Mouse (Mus musculus): ENCODE measurements at regions not wholly inside any gene's neighbourhood (a gene's known extent, or its start where the extent isn't known, plus 50 kb on each side); places are given as distances from the start of the nearest gene placed in this dataset.

DNA sequence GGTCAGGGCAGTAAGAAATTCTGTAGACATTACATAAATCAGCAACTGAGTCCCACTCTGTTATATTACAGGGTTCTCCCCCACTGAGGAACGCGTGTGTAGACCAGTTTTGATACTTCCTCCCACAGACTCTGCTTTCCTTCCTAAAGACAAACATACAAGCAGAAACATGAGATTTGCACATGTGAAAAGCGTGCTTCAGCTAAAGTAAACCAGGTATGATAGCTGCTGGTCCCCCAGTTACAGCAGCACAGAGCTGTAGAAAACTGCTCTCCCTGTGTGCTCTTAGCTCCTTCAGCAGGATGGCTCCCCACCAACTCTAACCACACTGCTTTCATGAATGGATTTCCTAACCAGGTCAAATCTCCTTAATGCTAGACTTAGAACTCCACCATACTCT lies 175.0 kb downstream of the Spry2 start:
- no peak for TF ChIP-seq GATA1 (IDR thresholded peaks at IDR 0.05; ENCODE audit: borderline replicate concordance, low read length)
- TF ChIP-seq FLI1 (IDR thresholded peaks at IDR 0.05; ENCODE audit: low read length): no peak

Data from megakaryocyte, embryonic 14.5 days (primary cell).